Mouse (Mus musculus): ENCODE results near the gene Brpf3. TPM values are rescaled to one million over a fixed set of nuclear protein-coding genes. Genes with fewer than 3 reads are reported as not detected.

Gene Brpf3
- polyA plus RNA-seq, 1 experiment from 2014 or later: 17.3 TPM

GRCm38 (mm10) chr17:28803316-28803715, 2.4 kb downstream of the Brpf3 start:
- peaks cover 14% of the 10 kb centered on the region for H3K36me3 ChIP-seq (ENCODE audit: control insufficient read depth, insufficient read depth, low read length)
- H3K9me3 ChIP-seq (ENCODE audit: control insufficient read depth, low read length): no peaks in the 10 kb centered on the region
- H3K4me1 ChIP-seq (replicated peaks; ENCODE audit: control insufficient read depth, insufficient read depth, low read length): peaks cover 12% of the 10 kb centered on the region
- no peaks in the 10 kb centered on the region for H3K27me3 ChIP-seq (ENCODE audit: control insufficient read depth, insufficient read depth, low read length)
- no peak overlapping the region for H3K27ac ChIP-seq (ENCODE audit: low read depth, low read length)
- ATAC-seq (replicated peaks; ENCODE audit: low FRiP score) (no peak), DNase-seq (ENCODE audit: low spot score) (no peak)
- no peak overlapping the region for H3K9ac ChIP-seq (ENCODE audit: low read length)
- no peak overlapping the region for H3K4me3 ChIP-seq (ENCODE audit: low read depth, low read length)
- no peak overlapping the region for H3K4me2 ChIP-seq (ENCODE audit: low read depth, low read length, severe bottlenecking)
- 85% methylated on average over 1 of the region's 1 CpGs for WGBS

- no peak overlapping the region for H3K4me2 ChIP-seq (ENCODE audit: low read depth, low read length, severe bottlenecking)
- no peak overlapping the region for H3K27ac ChIP-seq (ENCODE audit: low read depth, low read length)
- 93% methylated on average over 6 of the region's 6 CpGs for WGBS
- H3K4me1 ChIP-seq (replicated peaks; ENCODE audit: control insufficient read depth, insufficient read depth, low read length): peaks cover 4% of the 10 kb centered on the region; the same call in 1 of the 2 replicates
- H3K36me3 ChIP-seq (ENCODE audit: control insufficient read depth, insufficient read depth, low read length): peaks cover 21% of the 10 kb centered on the region
- no peaks in the 10 kb centered on the region for H3K9me3 ChIP-seq (ENCODE audit: control insufficient read depth, low read length)
- H3K9ac ChIP-seq (ENCODE audit: low read length): no peak overlapping the region
- no peak overlapping the region for H3K4me3 ChIP-seq (ENCODE audit: low read depth, low read length)
- H3K27me3 ChIP-seq (ENCODE audit: control insufficient read depth, insufficient read depth, low read length): no peaks in the 10 kb centered on the region
- DNase-seq (ENCODE audit: low spot score) (no peak), ATAC-seq (replicated peaks; ENCODE audit: low FRiP score) (no peak)
Measured at GRCm38 (mm10) chr17:28804973-28805372, 4.1 kb downstream of the Brpf3 start.

- Histone ChIP-seq H3K36me3 (ENCODE audit: control insufficient read depth, insufficient read depth, low read length) (peaks cover 21% of the 10 kb centered on the region), H3K27ac (ENCODE audit: low read depth, low read length) (no peak overlapping the region), H3K4me3 (ENCODE audit: low read depth, low read length) (no peak overlapping the region), H3K9me3 (ENCODE audit: control insufficient read depth, low read length) (no peaks in the 10 kb centered on the region), H3K9ac (ENCODE audit: low read length) (no peak overlapping the region), H3K4me2 (ENCODE audit: low read depth, low read length, severe bottlenecking) (no peak overlapping the region), H3K27me3 (ENCODE audit: control insufficient read depth, insufficient read depth, low read length) (no peaks in the 10 kb centered on the region), H3K4me1 (replicated peaks; ENCODE audit: control insufficient read depth, insufficient read depth, low read length) (0 out of 2 replicates have a peak, but pooled peaks cover 4% of the 10 kb centered on the region)
- DNase-seq (ENCODE audit: low spot score): no peak
- WGBS: 97% methylated on average over 19 of the region's 19 CpGs
- ATAC-seq (replicated peaks; ENCODE audit: low FRiP score): no peak
Measured at GRCm38 (mm10) chr17:28806770-28807169, 5.9 kb downstream of the Brpf3 start.

GRCm38 (mm10) chr17:28808714-28809113, 7.8 kb downstream of the Brpf3 start:
- no peaks in the 10 kb centered on the region for H3K27me3 ChIP-seq (ENCODE audit: control insufficient read depth, insufficient read depth, low read length)
- no peak overlapping the region for H3K27ac ChIP-seq (ENCODE audit: low read depth, low read length)
- no peak overlapping the region for H3K4me3 ChIP-seq (ENCODE audit: low read depth, low read length)
- no peak overlapping the region for H3K4me2 ChIP-seq (ENCODE audit: low read depth, low read length, severe bottlenecking)
- peaks cover 21% of the 10 kb centered on the region for H3K36me3 ChIP-seq (ENCODE audit: control insufficient read depth, insufficient read depth, low read length)
- DNase-seq (ENCODE audit: low spot score): no peak
- no peaks in the 10 kb centered on the region for H3K9me3 ChIP-seq (ENCODE audit: control insufficient read depth, low read length)
- H3K4me1 ChIP-seq (replicated peaks; ENCODE audit: control insufficient read depth, insufficient read depth, low read length): no peaks in the 10 kb centered on the region
- ATAC-seq (replicated peaks; ENCODE audit: low FRiP score): no peak
- no peak overlapping the region for H3K9ac ChIP-seq (ENCODE audit: low read length)
- 97% methylated on average over 8 of the region's 8 CpGs for WGBS

GRCm38 (mm10) chr17:28809175-28809831, 8.4 kb downstream of the Brpf3 start:
- DNase-seq (ENCODE audit: low spot score) (no peak), ATAC-seq (replicated peaks; ENCODE audit: low FRiP score) (no peak)
- Histone ChIP-seq H3K27me3 (ENCODE audit: control insufficient read depth, insufficient read depth, low read length) (no peaks in the 10 kb centered on the region), H3K9ac (ENCODE audit: low read length) (no peak overlapping the region), H3K36me3 (ENCODE audit: control insufficient read depth, insufficient read depth, low read length) (peaks cover 21% of the 10 kb centered on the region), H3K4me2 (ENCODE audit: low read depth, low read length, severe bottlenecking) (no peak overlapping the region), H3K9me3 (ENCODE audit: control insufficient read depth, low read length) (no peaks in the 10 kb centered on the region), H3K4me3 (ENCODE audit: low read depth, low read length) (no peak overlapping the region), H3K4me1 (replicated peaks; ENCODE audit: control insufficient read depth, insufficient read depth, low read length) (no peaks in the 10 kb centered on the region), H3K27ac (ENCODE audit: low read depth, low read length) (no peak overlapping the region)
- 93% methylated on average over 10 of the region's 10 CpGs for WGBS

GRCm38 (mm10) chr17:28812345-28812744, 11.5 kb downstream of the Brpf3 start:
- no peaks in the 10 kb centered on the region for H3K4me1 ChIP-seq (replicated peaks; ENCODE audit: control insufficient read depth, insufficient read depth, low read length)
- H3K4me3 ChIP-seq (ENCODE audit: low read depth, low read length): no peak overlapping the region
- H3K27ac ChIP-seq (ENCODE audit: low read depth, low read length): no peak overlapping the region
- ATAC-seq (replicated peaks; ENCODE audit: low FRiP score): no peak
- H3K9me3 ChIP-seq (ENCODE audit: control insufficient read depth, low read length): no peaks in the 10 kb centered on the region
- DNase-seq (ENCODE audit: low spot score): no peak
- 95% methylated on average over 10 of the region's 10 CpGs for WGBS
- H3K4me2 ChIP-seq (ENCODE audit: low read depth, low read length, severe bottlenecking): no peak overlapping the region
- no peaks in the 10 kb centered on the region for H3K27me3 ChIP-seq (ENCODE audit: control insufficient read depth, insufficient read depth, low read length)
- H3K9ac ChIP-seq (ENCODE audit: low read length): no peak overlapping the region
- peaks cover 22% of the 10 kb centered on the region for H3K36me3 ChIP-seq (ENCODE audit: control insufficient read depth, insufficient read depth, low read length)

GRCm38 (mm10) chr17:28814529-28815097, 13.7 kb downstream of the Brpf3 start:
- Histone ChIP-seq H3K27me3 (ENCODE audit: control insufficient read depth, insufficient read depth, low read length) (no peaks in the 10 kb centered on the region), H3K36me3 (ENCODE audit: control insufficient read depth, insufficient read depth, low read length) (peaks cover 23% of the 10 kb centered on the region), H3K4me2 (ENCODE audit: low read depth, low read length, severe bottlenecking) (no peak overlapping the region), H3K9me3 (ENCODE audit: control insufficient read depth, low read length) (no peaks in the 10 kb centered on the region), H3K4me1 (replicated peaks; ENCODE audit: control insufficient read depth, insufficient read depth, low read length) (no peaks in the 10 kb centered on the region), H3K4me3 (ENCODE audit: low read depth, low read length) (no peak overlapping the region), H3K27ac (ENCODE audit: low read depth, low read length) (no peak overlapping the region), H3K9ac (ENCODE audit: low read length) (no peak overlapping the region)
- no peak for ATAC-seq (replicated peaks; ENCODE audit: low FRiP score)
- WGBS: 92% methylated on average over 18 of the region's 18 CpGs
- DNase-seq (ENCODE audit: low spot score): no peak

GRCm38 (mm10) chr17:28815384-28816004, 14.6 kb downstream of the Brpf3 start:
- H3K27ac ChIP-seq (ENCODE audit: low read depth, low read length): no peak overlapping the region
- no peaks in the 10 kb centered on the region for H3K9me3 ChIP-seq (ENCODE audit: control insufficient read depth, low read length)
- no peak overlapping the region for H3K4me3 ChIP-seq (ENCODE audit: low read depth, low read length)
- H3K4me1 ChIP-seq (replicated peaks; ENCODE audit: control insufficient read depth, insufficient read depth, low read length): no peaks in the 10 kb centered on the region
- DNase-seq (ENCODE audit: low spot score) (no peak), ATAC-seq (replicated peaks; ENCODE audit: low FRiP score) (no peak)
- WGBS: 95% methylated on average over 10 of the region's 10 CpGs
- H3K4me2 ChIP-seq (ENCODE audit: low read depth, low read length, severe bottlenecking): no peak overlapping the region
- H3K36me3 ChIP-seq (ENCODE audit: control insufficient read depth, insufficient read depth, low read length): peaks cover 23% of the 10 kb centered on the region
- H3K27me3 ChIP-seq (ENCODE audit: control insufficient read depth, insufficient read depth, low read length): no peaks in the 10 kb centered on the region
- no peak overlapping the region for H3K9ac ChIP-seq (ENCODE audit: low read length)
